Mouse (Mus musculus) liver, embryonic 14.5 days (tissue): ENCODE data around the gene Als2cr12. TPM values are rescaled to one million over a fixed set of nuclear protein-coding genes. Genes with fewer than 3 reads are reported as not detected.

Experiments
- ATAC-seq: fragments of 200-750 bp; cut with Nextera tagmentation; 2 replicates; pipeline ENCODE4 v1.8.0; 2017; ENCODE audit warnings: moderate number of reproducible peaks, mild to moderate bottlenecking, moderate library complexity; ENCODE audit not compliant: insufficient read depth
- DNase-seq, 3 experiments: peaks; one replicate each; pipeline ENCODE4 v3.0.0-alpha.2; 2012 to 2013; ENCODE audit warnings: low read depth in 3 of 3, low spot score in 3 of 3
- H3K27ac ChIP-seq: fragments of 300-500 bp; sonication (generic); 2 replicates; pipeline ENCODE4 v1.5.1; 2014; ENCODE audit warnings: moderate library complexity, mild to moderate bottlenecking, control low read depth, inconsistent platforms
- H3K27me3 ChIP-seq: fragments of 300-500 bp; sonication (generic); 2 replicates; pipeline ENCODE4 v1.6.1; 2014; ENCODE audit warnings: mild to moderate bottlenecking, low read length, moderate library complexity; ENCODE audit not compliant: control insufficient read depth, insufficient read depth
- H3K36me3 ChIP-seq: fragments of 300-500 bp; sonication (generic); replicated peaks from 2 replicates; pipeline ENCODE4 v1.6.1; 2014; ENCODE audit warnings: low read depth; ENCODE audit not compliant: control insufficient read depth, insufficient read depth
- H3K4me1 ChIP-seq, 2 experiments: fragments of 200-500 bp in 1 of 2; fragments of 300-500 bp in 1 of 2; sonication (generic) in 1 of 2; replicated peaks; 2 replicates each; pipeline ENCODE4 v1.6.1; 2012 to 2014; ENCODE audit warnings: antibody characterized with exemption in 1 of 2, inconsistent platforms in 1 of 2, low read length in 1 of 2; ENCODE audit not compliant: control insufficient read depth in 2 of 2, insufficient read depth in 2 of 2
- H3K4me2 ChIP-seq: fragments of 300-500 bp; sonication (generic); 2 replicates; pipeline ENCODE4 v1.6.1; 2014; ENCODE audit warnings: low read depth, mild to moderate bottlenecking, control low read depth, moderate library complexity
- H3K4me3 ChIP-seq, 2 experiments: fragments of 200-500 bp in 1 of 2; fragments of 300-500 bp in 1 of 2; sonication (generic) in 1 of 2; 2 replicates each; pipeline ENCODE4 v1.5.1; 2012 to 2014; ENCODE audit warnings: low read depth in 2 of 2, low read length in 2 of 2, mild to moderate bottlenecking in 2 of 2, control low read depth in 1 of 2, inconsistent platforms in 1 of 2, moderate library complexity in 1 of 2; ENCODE audit not compliant: insufficient read depth in 1 of 2
- H3K9ac ChIP-seq: fragments of 300-500 bp; sonication (generic); replicated peaks from 2 replicates; pipeline ENCODE4 v1.6.1; 2014; ENCODE audit warnings: mild to moderate bottlenecking, control low read depth, moderate library complexity
- H3K9me3 ChIP-seq: fragments of 300-500 bp; sonication (generic); 2 replicates; pipeline ENCODE4 v1.6.1; 2016; ENCODE audit warnings: low read length, mixed read lengths; ENCODE audit not compliant: control insufficient read depth
- CTCF ChIP-seq: IDR thresholded peaks from 2 replicates; pipeline ENCODE4 v1.5.1; 2016; ENCODE audit warnings: antibody characterized with exemption, low read depth, control low read depth
- EP300 ChIP-seq: IDR thresholded peaks from 2 replicates; pipeline ENCODE4 v1.6.1; 2016; ENCODE audit warnings: antibody characterized with exemption, low read depth
- WGBS: fragments of 180-500 bp; shearing (Covaris S2); extraction: QIAGEN DNeasy Blood & Tissue Kit; methylation state at CpG from one replicate; pipeline ENCODE4 v1.1.7; 2014; ENCODE audit not compliant: insufficient replicate concordance; 5-methylcytosine and 5-hydroxymethylcytosine counted together
- polyA plus RNA-seq, 2 experiments: library from polyadenylated mRNA; depleted of rRNA in 1 of 2; stranded (reverse) in 1 of 2; unstranded in 1 of 2; fragments of >200 nt; fragmentation: Nextera tagmentation in 1 of 2; extraction: Ambion mirVana in 1 of 2; gene quantifications; 2 replicates each; pipeline versions ENCODE4 v1.2.1 to v1.2.3; 2012 to 2014

Gene Als2cr12
- polyA plus RNA-seq, 2 experiments, result not detected

DNA sequence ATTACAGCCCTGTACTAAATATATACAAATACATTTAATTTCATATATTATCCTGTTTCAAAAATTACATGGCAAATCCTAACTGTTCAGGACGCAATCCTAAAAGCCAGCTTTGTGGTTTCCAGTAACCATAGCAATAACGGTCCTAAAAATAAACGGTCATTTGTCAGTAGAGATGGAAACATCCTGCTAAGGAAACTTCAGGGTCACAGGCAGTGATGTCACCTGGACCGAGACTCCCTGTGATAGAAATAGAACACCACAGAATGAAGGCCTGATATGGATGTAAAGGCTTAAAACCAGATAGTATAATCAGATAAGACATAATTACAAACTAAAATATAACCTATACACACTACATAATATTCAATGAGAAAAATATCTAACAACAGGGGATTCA is 92.1 kb downstream of the Als2cr12 start:
- Histone ChIP-seq H3K4me3 (no peak overlapping the region), H3K27me3 (no peaks in the 10 kb centered on the region), H3K4me2 (no peak overlapping the region), H3K4me1 (no peaks in the 10 kb centered on the region), H3K9me3 (no peaks in the 10 kb centered on the region), H3K9ac (no peak overlapping the region), H3K36me3 (no peaks in the 10 kb centered on the region), H3K27ac (no peak overlapping the region)
- no peak for DNase-seq
- TF ChIP-seq CTCF (no peak), EP300 (no peak)
- ATAC-seq, result no peak
- WGBS, result 23% methylated on average over 4 of the region's 4 CpGs

GRCm38 (mm10) chr1:58602681-58603080 is 93.1 kb downstream of the Als2cr12 start:
- no peak for ATAC-seq

More at GRCm38 (mm10) chr1:58602681-58603080, 93.1 kb downstream of the Als2cr12 start:
- Histone ChIP-seq H3K36me3 (no peaks in the 10 kb centered on the region), H3K4me3 (no peak overlapping the region), H3K4me1 (no peaks in the 10 kb centered on the region), H3K9me3 (no peaks in the 10 kb centered on the region), H3K9ac (no peak overlapping the region), H3K27ac (no peak overlapping the region), H3K27me3 (no peaks in the 10 kb centered on the region), H3K4me2 (no peak overlapping the region)
- no peak for DNase-seq
- no peak for TF ChIP-seq CTCF
- no peak for TF ChIP-seq EP300
- WGBS, result 54% methylated on average over 4 of the region's 4 CpGs

Other genes starting within 250 kb of the Als2cr12 start
- 17.7 and 21.2 TPM in 2 replicates for gene Orc2, start 190.9 kb downstream of the Als2cr12 start, polyA plus RNA-seq (2012; rRNA removed)
- 39.0 and 40.0 TPM in 2 replicates for gene Orc2, start 190.9 kb downstream of the Als2cr12 start, polyA plus RNA-seq (2014; fragmentation: Nextera tagmentation; extraction: Ambion mirVana)
- gene Fam126b, start 109.7 kb downstream of the Als2cr12 start, polyA plus RNA-seq (2012; rRNA removed), result 0.63 and 0.95 TPM in 2 replicates
- gene Fam126b, start 109.7 kb downstream of the Als2cr12 start, polyA plus RNA-seq (2014; fragmentation: Nextera tagmentation; extraction: Ambion mirVana), result 2.4 and 2.9 TPM in 2 replicates
- 43.5 and 93.3 TPM in 2 replicates for gene Ndufb3, start 109.6 kb downstream of the Als2cr12 start, polyA plus RNA-seq (2012; rRNA removed)
- 118 and 123 TPM in 2 replicates for gene Ndufb3, start 109.6 kb downstream of the Als2cr12 start, polyA plus RNA-seq (2014; fragmentation: Nextera tagmentation; extraction: Ambion mirVana)
- gene Cflar, start 15.5 kb upstream of the Als2cr12 start, polyA plus RNA-seq (2012; rRNA removed), result 8.2 and 8.4 TPM in 2 replicates
- 10.8 and 13.4 TPM in 2 replicates for gene Cflar, start 15.5 kb upstream of the Als2cr12 start, polyA plus RNA-seq (2014; fragmentation: Nextera tagmentation; extraction: Ambion mirVana)
- 3.6 and 5.8 TPM in 2 replicates for gene Casp8, start 99.4 kb upstream of the Als2cr12 start, polyA plus RNA-seq (2012; rRNA removed)
- 9.3 and 9.9 TPM in 2 replicates for gene Casp8, start 99.4 kb upstream of the Als2cr12 start, polyA plus RNA-seq (2014; fragmentation: Nextera tagmentation; extraction: Ambion mirVana)